Mouse (Mus musculus) CH12.LX (cell line): ENCODE measurements around the gene Chrna1. TPM values are rescaled to one million over a fixed set of nuclear protein-coding genes. Genes with fewer than 3 reads are reported as not detected.

Experiments
- DNase-seq: peaks from one replicate; pipeline ENCODE4 v3.0.0-alpha.2; 2013; ENCODE audit errors: extremely low read depth
- H3K27ac ChIP-seq: 2 replicates; pipeline ENCODE4 v1.5.1; 2012; ENCODE audit warnings: low read depth, mild to moderate bottlenecking, control low read depth, moderate library complexity; ENCODE audit not compliant: insufficient read depth
- H3K27me3 ChIP-seq: replicated peaks from 2 replicates; pipeline ENCODE3; 2012; ENCODE audit warnings: inconsistent platforms
- H3K36me3 ChIP-seq, 2 experiments: replicated peaks in 1 of 2; 2 replicates each; pipeline versions ENCODE3 to v1.6.1; 2012; ENCODE audit warnings: inconsistent platforms in 1 of 2, low read length in 1 of 2, mild to moderate bottlenecking in 1 of 2, mixed read lengths in 1 of 2, moderate library complexity in 1 of 2; ENCODE audit not compliant: control insufficient read depth in 1 of 2, insufficient read depth in 1 of 2
- H3K4me1 ChIP-seq, 2 experiments: 2 replicates each; pipeline ENCODE4 v1.6.1; 2012; ENCODE audit warnings: inconsistent platforms in 1 of 2, moderate library complexity in 1 of 2; ENCODE audit not compliant: insufficient read depth in 2 of 2, control insufficient read depth in 1 of 2
- H3K4me2 ChIP-seq: 2 replicates; pipeline ENCODE4 v1.6.1; 2012; ENCODE audit warnings: low read depth, mild to moderate bottlenecking, control low read depth; ENCODE audit not compliant: poor library complexity, insufficient read depth, severe bottlenecking
- H3K4me3 ChIP-seq, 3 experiments: fragments of 150-350 bp in 1 of 3; sonication (generic) in 1 of 3; replicated peaks in 1 of 3; 2 replicates each; pipeline versions ENCODE3 to v1.5.1; 2011 to 2012; ENCODE audit warnings: low read depth in 2 of 3, low read length in 2 of 3, mild to moderate bottlenecking in 2 of 3, moderate library complexity in 2 of 3, control low read depth in 1 of 3, improper control_type of control experiment in 1 of 3, inconsistent platforms in 1 of 3, mixed read lengths in 1 of 3; ENCODE audit not compliant: poor library complexity in 1 of 3
- H3K79me2 ChIP-seq: replicated peaks from 2 replicates; pipeline ENCODE4 v1.6.1; 2012; ENCODE audit warnings: mild to moderate bottlenecking, moderate library complexity; ENCODE audit not compliant: control insufficient read depth, poor library complexity, insufficient read depth, severe bottlenecking; ENCODE audit errors: extremely low read depth
- H3K9ac ChIP-seq: 2 replicates; pipeline ENCODE4 v1.6.1; 2012; ENCODE audit warnings: low read depth, mild to moderate bottlenecking, control low read depth, moderate library complexity; ENCODE audit not compliant: insufficient read depth
- H3K9me3 ChIP-seq: replicated peaks from 2 replicates; pipeline ENCODE3; 2012; ENCODE audit warnings: low read length, inconsistent platforms, mixed read lengths
- BHLHE40 ChIP-seq: IDR thresholded peaks from 2 replicates; pipeline ENCODE4 v1.6.1; 2011; ENCODE audit warnings: mild to moderate bottlenecking, low read depth, low read length, improper control_type of control experiment
- CHD1 ChIP-seq: IDR thresholded peaks from 2 replicates; pipeline ENCODE4 v1.6.1; 2012; ENCODE audit warnings: low read depth, low read length, improper control_type of control experiment, inconsistent platforms
- CHD2 ChIP-seq: IDR thresholded peaks from 2 replicates; pipeline ENCODE4 v1.6.1; 2011; ENCODE audit warnings: low read length, improper control_type of control experiment
- ELF1 ChIP-seq: IDR thresholded peaks from 2 replicates; pipeline ENCODE4 v1.6.1; 2014; ENCODE audit warnings: low read depth, mild to moderate bottlenecking, inconsistent platforms, low read length, improper control_type of control experiment
- EP300 ChIP-seq: IDR thresholded peaks from 2 replicates; pipeline ENCODE4 v1.6.1; 2011; ENCODE audit warnings: low read length, improper control_type of control experiment
- ETS1 ChIP-seq: conservative IDR thresholded peaks from 2 replicates; pipeline ENCODE4 v1.6.1; 2012; ENCODE audit warnings: low read depth, mild to moderate bottlenecking, inconsistent platforms, low read length, improper control_type of control experiment, moderate library complexity
- GABPA ChIP-seq: IDR thresholded peaks from 2 replicates; pipeline ENCODE4 v1.6.1; 2012; ENCODE audit warnings: low read depth, low read length, improper control_type of control experiment, inconsistent platforms; ENCODE audit not compliant: insufficient replicate concordance
- HCFC1 ChIP-seq: IDR thresholded peaks from 2 replicates; pipeline ENCODE4 v1.6.1; 2012; ENCODE audit warnings: low read depth, mild to moderate bottlenecking, inconsistent platforms, low read length, improper control_type of control experiment
- IRF4 ChIP-seq: IDR thresholded peaks from 2 replicates; pipeline ENCODE4 v1.6.1; 2014; ENCODE audit warnings: low read depth, mild to moderate bottlenecking, inconsistent platforms, low read length, improper control_type of control experiment
- JUND ChIP-seq: conservative IDR thresholded peaks from 2 replicates; pipeline ENCODE4 v1.6.1; 2011; ENCODE audit warnings: low read depth, low read length, improper control_type of control experiment
- MAX ChIP-seq: IDR thresholded peaks from 2 replicates; pipeline ENCODE4 v1.6.1; 2011; ENCODE audit warnings: low read length, improper control_type of control experiment
- MYC ChIP-seq: IDR thresholded peaks from 2 replicates; pipeline ENCODE4 v1.6.1; 2011; ENCODE audit warnings: low read depth, mild to moderate bottlenecking, improper control_type of control experiment, low read length
- NELFE ChIP-seq: IDR thresholded peaks from 2 replicates; pipeline ENCODE4 v1.6.1; 2011; ENCODE audit warnings: low read depth, low read length, improper control_type of control experiment
- PAX5 ChIP-seq: IDR thresholded peaks from 2 replicates; pipeline ENCODE4 v1.6.1; 2012; ENCODE audit warnings: low read length, inconsistent platforms, mixed read lengths
- POLR2AphosphoS2 ChIP-seq: IDR thresholded peaks from 2 replicates; pipeline ENCODE4 v1.6.1; 2011; ENCODE audit warnings: low read depth, low read length, improper control_type of control experiment
- RCOR1 ChIP-seq: conservative IDR thresholded peaks from 2 replicates; pipeline ENCODE4 v1.6.1; 2012; ENCODE audit warnings: low read depth, mild to moderate bottlenecking, inconsistent platforms, low read length, improper control_type of control experiment
- SIN3A ChIP-seq: IDR thresholded peaks from 2 replicates; pipeline ENCODE4 v1.6.1; 2012; ENCODE audit warnings: low read length, improper control_type of control experiment, inconsistent platforms
- TCF12 ChIP-seq: IDR thresholded peaks from 2 replicates; pipeline ENCODE4 v1.6.1; 2014; ENCODE audit warnings: low read depth, mild to moderate bottlenecking, inconsistent platforms, low read length, improper control_type of control experiment
- UBTF ChIP-seq: IDR thresholded peaks from 2 replicates; pipeline ENCODE4 v1.6.1; 2012; ENCODE audit warnings: low read depth, mild to moderate bottlenecking, inconsistent platforms, low read length, improper control_type of control experiment, moderate library complexity
- USF1 ChIP-seq: IDR thresholded peaks from 2 replicates; pipeline ENCODE4 v1.6.1; 2014; ENCODE audit warnings: low read depth, mild to moderate bottlenecking, inconsistent platforms, low read length, improper control_type of control experiment
- ZMIZ1 ChIP-seq: IDR thresholded peaks from 2 replicates; pipeline ENCODE4 v1.6.1; 2012; ENCODE audit warnings: low read depth, mild to moderate bottlenecking, inconsistent platforms, low read length, improper control_type of control experiment
- ZNF384 ChIP-seq: IDR thresholded peaks from 2 replicates; pipeline ENCODE4 v1.6.1; 2012; ENCODE audit warnings: low read depth, low read length, improper control_type of control experiment, inconsistent platforms
- dilution Hi-C: fragments of 300-500 bp; cut with MboI; formaldehyde crosslinking; loops from 2 replicates; pipeline ENCODE4 v1.14.3; 2020; ENCODE audit warnings: low sequenced_read_pairs; ENCODE audit not compliant: extremely low pct_unique_long_range_greater_than_20kb, extremely low pct_ligation_motif_present
- in situ Hi-C: fragments of 300-500 bp; cut with MboI; formaldehyde crosslinking; loops from 3 replicates; pipeline ENCODE4 v1.14.3; 2019; ENCODE audit warnings: low sequenced_read_pairs, low pct_ligation_motif_present, low pct_unique_long_range_greater_than_20kb, mixed read lengths
- polyA plus RNA-seq: library from polyadenylated mRNA; unstranded; fragments of >175 nt; gene quantifications from 2 replicates; pipeline ENCODE4 v1.2.1, GENCODE M21; 2012; ENCODE audit warnings: low read depth; ENCODE audit not compliant: insufficient read length
- total RNA-seq, 2 experiments: library from RNA; depleted of rRNA; stranded (reverse); fragments of 300-350 nt in 1 of 2; fragments of >200 nt in 1 of 2; gene quantifications; 2 replicates each; pipeline ENCODE4 v1.2.3; 2012 to 2014

Gene Chrna1
- total and polyA plus RNA-seq, 3 experiments = not detected

- Histone ChIP-seq H3K9me3 (no peaks in the 10 kb centered on the region), H3K4me1 (peaks cover 10 to 19% of the 10 kb centered on the region in 2 experiments), H3K27me3 (no peaks in the 10 kb centered on the region), H3K4me2 (0 out of 2 replicates have a peak overlapping the region, but pooled peaks have one; percentile 11)
- dilution Hi-C loops = no loop called here
- no peak for TF ChIP-seq NELFE
- no peak for TF ChIP-seq PAX5
- TF ChIP-seq POLR2AphosphoS2 = no peak
- TF ChIP-seq ZMIZ1 = no peak
- TF ChIP-seq USF1 = no peak
- no peak for TF ChIP-seq ELF1
- TF ChIP-seq UBTF = no peak
- TF ChIP-seq TCF12 = no peak
- no peak for TF ChIP-seq GABPA
- TF ChIP-seq HCFC1 = no peak
- TF ChIP-seq MAX = no peak
- TF ChIP-seq BHLHE40 = no peak
- no peak for TF ChIP-seq EP300
- no peak for TF ChIP-seq SIN3A
- no peak for TF ChIP-seq ETS1
- no peak for TF ChIP-seq CHD1
- TF ChIP-seq MYC = no peak
- TF ChIP-seq RCOR1 = no peak
- TF ChIP-seq IRF4 = no peak
- TF ChIP-seq, all 38 proteins: peak for 0
- Histone ChIP-seq H3K4me3 (no peak overlapping the region), H3K9ac (no peak overlapping the region), H3K27ac (no peak overlapping the region), H3K36me3 (no peaks in the 10 kb centered on the region), H3K79me2 (no peaks in the 10 kb centered on the region)
- DNase-seq = no peak
- in situ Hi-C loops = no loop called here
These were observed 58.4 kb downstream of the Chrna1 start for GRCm38 (mm10) chr2:73521737-73522136.

- Histone ChIP-seq H3K9me3 (no peaks in the 10 kb centered on the region), H3K27ac (no peak overlapping the region), H3K4me2 (no peak overlapping the region), H3K9ac (no peak overlapping the region), H3K4me3 (no peak overlapping the region), H3K36me3 (no peaks in the 10 kb centered on the region), H3K4me1 (peaks cover 7 to 12% of the 10 kb centered on the region in 2 experiments), H3K27me3 (no peaks in the 10 kb centered on the region), H3K79me2 (no peaks in the 10 kb centered on the region)
- in situ Hi-C loops = no loop called here
- no peak for DNase-seq
- dilution Hi-C loops = no loop called here
- TF ChIP-seq EP300 = no peak
- TF ChIP-seq NELFE = no peak
- TF ChIP-seq HCFC1 = no peak
- TF ChIP-seq CHD2 = no peak
- no peak for TF ChIP-seq ZNF384
- no peak for TF ChIP-seq JUND
These were observed 61.2 kb downstream of the Chrna1 start for GRCm38 (mm10) chr2:73518966-73519365.
